Mouse (Mus musculus) liver, adult 2 months (tissue): ENCODE measurements around the gene Klhdc2. TPM values are rescaled to one million over a fixed set of nuclear protein-coding genes. Genes with fewer than 3 reads are reported as not detected.

Source experiments
- DNase-seq: peaks from one replicate; pipeline ENCODE4 v3.0.0-alpha.2; 2011; ENCODE audit warnings: low read depth, low spot score; ENCODE audit errors: extremely low read depth
- H3K27ac ChIP-seq: fragments of 200-500 bp; replicated peaks from 2 replicates; pipeline ENCODE4 v1.5.1; 2012; ENCODE audit warnings: low read depth, mild to moderate bottlenecking, control low read depth, inconsistent platforms, low read length; ENCODE audit not compliant: insufficient read depth
- H3K27me3 ChIP-seq: fragments of 200-500 bp; 2 replicates; pipeline ENCODE4 v1.6.1; 2012; ENCODE audit warnings: mild to moderate bottlenecking, moderate library complexity, low read length, inconsistent platforms; ENCODE audit not compliant: control insufficient read depth, insufficient read depth
- H3K36me3 ChIP-seq: fragments of 200-500 bp; 2 replicates; pipeline ENCODE4 v1.6.1; 2012; ENCODE audit warnings: low read length, inconsistent platforms; ENCODE audit not compliant: control insufficient read depth, insufficient read depth
- H3K4me1 ChIP-seq: fragments of 200-500 bp; 2 replicates; pipeline ENCODE4 v1.6.1; 2011; ENCODE audit warnings: low read length; ENCODE audit not compliant: control insufficient read depth, insufficient read depth
- H3K4me3 ChIP-seq: fragments of 200-500 bp; 2 replicates; pipeline ENCODE4 v1.5.1; 2011; ENCODE audit warnings: low read depth, mild to moderate bottlenecking, control low read depth, low read length, moderate library complexity; ENCODE audit not compliant: insufficient read depth
- H3K79me2 ChIP-seq: fragments of 200-500 bp; 2 replicates; pipeline ENCODE4 v1.6.1; 2012; ENCODE audit warnings: inconsistent platforms, mild to moderate bottlenecking, low read length, moderate library complexity; ENCODE audit not compliant: control insufficient read depth, insufficient read depth
- H3K9ac ChIP-seq: fragments of 200-500 bp; 2 replicates; pipeline ENCODE4 v1.6.1; 2012; ENCODE audit warnings: low read depth, mild to moderate bottlenecking, control low read depth, inconsistent platforms, low read length
- CTCF ChIP-seq: fragments of 200-500 bp; IDR thresholded peaks from 2 replicates; pipeline ENCODE4 v1.5.1; 2011; ENCODE audit warnings: low read depth, low read length, control low read depth
- POLR2A ChIP-seq: fragments of 200-500 bp; IDR thresholded peaks from 2 replicates; pipeline ENCODE4 v1.6.1; 2011; ENCODE audit warnings: low read length, control low read depth; ENCODE audit not compliant: insufficient read depth; ENCODE audit errors: extremely low read depth
- WGBS: fragments of 180-500 bp; shearing (Covaris S2); methylation state at CpG from one replicate; pipeline ENCODE4 v1.1.7; 2018; 5-methylcytosine and 5-hydroxymethylcytosine counted together
- polyA plus RNA-seq: library from polyadenylated mRNA; depleted of rRNA; stranded (reverse); fragments of >200 nt; gene quantifications from 2 replicates; pipeline ENCODE4 v1.2.3, GENCODE M21; 2012
- total RNA-seq: library from RNA; depleted of rRNA; stranded (reverse); fragments of >200 nt; gene quantifications from 2 replicates; pipeline ENCODE4 v1.2.3, GENCODE M21; 2014

Gene Klhdc2
- total and polyA plus RNA-seq, 2 experiments: 22.2 to 40.5 TPM

DNA sequence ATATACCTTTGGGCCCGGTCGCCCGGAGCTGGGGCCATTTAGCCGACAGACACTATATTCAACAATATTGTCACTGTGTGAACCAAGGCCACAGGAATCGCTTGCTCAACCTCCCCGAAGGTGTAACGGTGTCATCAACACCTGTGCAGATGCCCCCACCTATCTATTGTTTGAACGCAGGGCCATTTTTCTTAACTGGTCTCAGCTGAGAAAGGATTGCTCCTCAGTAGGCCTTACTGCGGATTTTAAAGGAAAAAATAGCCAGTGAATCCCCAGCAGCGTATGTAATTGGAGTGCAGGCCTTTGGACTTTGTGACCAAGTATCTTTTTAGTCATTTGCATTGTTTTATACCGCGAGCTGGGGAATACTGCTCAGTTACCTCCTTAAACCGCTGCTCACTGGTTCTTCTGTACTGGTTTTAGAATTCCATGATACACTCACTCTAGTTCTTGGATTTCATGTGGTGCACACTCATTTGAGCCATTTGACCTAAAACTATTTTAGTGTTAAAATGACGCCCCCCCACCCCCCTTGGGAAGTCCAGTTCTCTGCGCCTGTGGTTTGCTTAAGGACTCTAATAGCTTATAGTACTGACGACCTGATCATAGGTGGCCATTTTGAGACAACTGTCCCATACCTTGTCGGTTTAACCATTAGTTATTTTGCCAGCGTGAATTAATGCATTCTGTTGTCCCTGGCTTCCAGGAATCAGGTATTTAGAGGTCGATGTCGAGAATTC lies 1.1 kb downstream of the Klhdc2 start:
- DNase-seq: peak; percentile 48
- H3K79me2 ChIP-seq: peaks cover 10% of the 10 kb centered on the region; the same call in 1 of the 2 replicates
- H3K27me3 ChIP-seq: no peaks in the 10 kb centered on the region
- peaks cover 10% of the 10 kb centered on the region for H3K36me3 ChIP-seq
- whole genome bisulfite sequencing: 15% methylated on average over 20 of the region's 20 CpGs
- peak overlapping the region; percentile 96 for H3K4me3 ChIP-seq
- peak overlapping the region; percentile 83 for H3K27ac ChIP-seq
- H3K4me1 ChIP-seq: peaks cover 11% of the 10 kb centered on the region
- H3K9ac ChIP-seq: peak overlapping the region; percentile 98
- TF ChIP-seq POLR2A (no peak), CTCF (no peak)

- no peak for DNase-seq
- Histone ChIP-seq H3K27ac (no peak overlapping the region), H3K9ac (no peak overlapping the region), H3K79me2 (peaks cover 10% of the 10 kb centered on the region; the same call in 1 of the 2 replicates), H3K4me3 (no peak overlapping the region), H3K36me3 (peaks cover 14% of the 10 kb centered on the region), H3K4me1 (peaks cover 11% of the 10 kb centered on the region), H3K27me3 (no peaks in the 10 kb centered on the region)
- TF ChIP-seq POLR2A (no peak), CTCF (0 out of 2 replicates have a peak, but pooled peaks have one; percentile 1)
- WGBS: 83% methylated on average over 4 of the region's 4 CpGs
Measured at GRCm38 (mm10) chr12:69298281-69298680, 1.8 kb downstream of the Klhdc2 start.

DNA sequence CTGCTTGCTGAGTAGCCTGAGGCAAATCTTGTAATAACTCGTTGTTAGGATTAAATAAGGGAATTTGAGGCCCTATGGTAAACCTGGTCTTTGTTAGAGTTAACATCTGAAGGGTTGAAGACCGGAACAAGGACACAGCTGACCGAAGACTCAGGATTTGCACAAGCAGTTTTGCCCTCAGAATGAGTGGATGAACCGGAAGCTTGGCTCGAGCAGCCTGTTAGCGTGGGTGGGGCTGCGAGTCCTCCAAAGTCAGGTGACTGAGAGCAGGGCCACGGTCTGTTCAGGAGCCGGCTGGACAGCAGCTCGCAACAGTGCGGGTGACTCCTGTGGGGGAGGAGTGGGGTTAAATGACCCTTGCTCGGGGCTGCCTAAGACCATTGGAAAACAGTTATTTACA lies 2.8 kb downstream of the Klhdc2 start:
- H3K36me3 ChIP-seq: peaks cover 21% of the 10 kb centered on the region
- 0 out of 2 replicates have a peak overlapping the region, but pooled peaks have one; percentile 9 for H3K9ac ChIP-seq
- no peak overlapping the region for H3K4me3 ChIP-seq
- peaks cover 11% of the 10 kb centered on the region for H3K4me1 ChIP-seq
- 0 out of 2 replicates have a peak overlapping the region, but pooled peaks have one; percentile 24 for H3K27ac ChIP-seq
- H3K79me2 ChIP-seq: peaks cover 10% of the 10 kb centered on the region; the same call in 1 of the 2 replicates
- peak; percentile 77 for DNase-seq
- TF ChIP-seq POLR2A (no peak), CTCF (no peak)
- 12% methylated on average over 12 of the region's 12 CpGs for WGBS
- no peaks in the 10 kb centered on the region for H3K27me3 ChIP-seq

DNA sequence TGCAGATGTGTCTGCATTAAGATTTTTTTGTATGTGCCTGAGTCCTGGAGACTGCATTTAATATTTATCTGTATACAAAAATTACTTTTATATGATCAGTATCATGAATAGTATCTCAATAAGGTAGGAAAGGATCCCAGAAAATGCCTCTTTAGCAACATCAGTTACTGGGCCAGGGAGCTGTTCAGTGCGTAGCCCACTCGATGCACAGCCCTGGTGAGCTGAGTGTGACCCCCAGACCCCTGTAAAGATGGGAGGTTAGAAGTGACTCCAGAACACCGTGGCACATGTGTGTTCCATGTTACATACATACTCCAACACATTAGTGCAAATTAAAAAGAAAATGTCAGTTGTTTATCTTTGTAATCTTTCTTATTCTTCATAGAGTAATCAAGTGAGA lies 3.4 kb downstream of the Klhdc2 start:
- no peak overlapping the region for H3K27ac ChIP-seq
- H3K4me3 ChIP-seq: no peak overlapping the region
- WGBS: 95% methylated on average over 3 of the region's 3 CpGs
- H3K27me3 ChIP-seq: no peaks in the 10 kb centered on the region
- peaks cover 24% of the 10 kb centered on the region for H3K36me3 ChIP-seq
- H3K4me1 ChIP-seq: peaks cover 11% of the 10 kb centered on the region
- DNase-seq: no peak
- H3K9ac ChIP-seq: no peak overlapping the region
- no peak for TF ChIP-seq POLR2A
- no peak for TF ChIP-seq CTCF
- peaks cover 10% of the 10 kb centered on the region; the same call in 1 of the 2 replicates for H3K79me2 ChIP-seq

GRCm38 (mm10) chr12:69300391-69300790 lies 3.9 kb downstream of the Klhdc2 start:
- Histone ChIP-seq H3K27ac (no peak overlapping the region), H3K36me3 (peaks cover 30% of the 10 kb centered on the region), H3K4me1 (peaks cover 11% of the 10 kb centered on the region), H3K9ac (no peak overlapping the region), H3K4me3 (no peak overlapping the region), H3K79me2 (peaks cover 10% of the 10 kb centered on the region; the same call in 1 of the 2 replicates), H3K27me3 (no peaks in the 10 kb centered on the region)
- 91% methylated on average over 2 of the region's 2 CpGs for WGBS
- no peak for DNase-seq
- no peak for TF ChIP-seq POLR2A
- TF ChIP-seq CTCF: no peak

DNA sequence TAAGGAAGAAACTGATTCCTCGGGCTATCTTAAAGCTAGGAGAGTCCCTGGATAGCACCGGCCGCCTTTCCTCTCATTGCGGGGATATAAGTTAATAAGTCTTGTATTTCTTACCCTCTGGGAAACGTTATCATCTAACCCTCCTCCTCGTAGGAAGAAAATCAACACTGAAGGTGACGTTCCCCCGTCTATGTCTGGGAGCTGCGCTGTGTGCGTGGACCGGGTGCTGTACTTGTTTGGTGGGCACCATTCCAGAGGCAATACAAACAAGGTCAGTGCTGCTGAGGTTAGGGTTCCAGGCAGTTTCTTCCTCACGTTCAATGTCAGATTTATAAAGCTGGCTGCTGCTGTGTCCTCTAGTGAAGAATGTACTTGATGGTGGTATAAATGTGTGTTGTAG lies 5.7 kb downstream of the Klhdc2 start:
- Histone ChIP-seq H3K36me3 (peaks cover 45% of the 10 kb centered on the region), H3K4me1 (peaks cover 11% of the 10 kb centered on the region), H3K27ac (no peak overlapping the region), H3K27me3 (no peaks in the 10 kb centered on the region), H3K4me3 (no peak overlapping the region), H3K9ac (no peak overlapping the region), H3K79me2 (peaks cover 4% of the 10 kb centered on the region; the same call in 1 of the 2 replicates)
- DNase-seq: no peak
- 85% methylated on average over 12 of the region's 12 CpGs for WGBS
- TF ChIP-seq CTCF (no peak), POLR2A (no peak)
